ENCODE assay signal across 8 mouse cellular contexts in genomic region chr16:87712986-87713693, GRCm38 (mm10). TPM values are rescaled to one million over a fixed set of nuclear protein-coding genes. Genes with fewer than 3 reads are reported as not detected.
A peak's percentile ranks its signal among the peaks of the same experiment; 100 is the strongest.
DNase-seq lines count a peak whose midpoint lies in the region; ATAC-seq and TF ChIP-seq lines count a peak whose summit lies in the region.

No protein-coding gene starts in this region.

- peak overlapping the region in 1 of 3 experiments; percentile 3 for H3K4me3 ChIP-seq in CH12.LX (replicated peaks in 1 of 3; ENCODE audit: low read depth in 2 of 3, low read length in 2 of 3, poor library complexity in 1 of 3)
- H3K4me3 ChIP-seq in intestine, embryonic 16.5 days (ENCODE audit: low read length): no peak overlapping the region
- H3K4me3 ChIP-seq in lung, postnatal 0 days (ENCODE audit: low read depth, low read length): no peak overlapping the region

- in situ Hi-C loops in CH12.LX (cut with MboI; ENCODE audit: low pct_ligation_motif_present, low pct_unique_long_range_greater_than_20kb, low sequenced_read_pairs): no loop called here

- no peaks in the 10 kb centered on the region for H3K9me3 ChIP-seq in CH12.LX (replicated peaks; ENCODE audit: low read length)
- H3K9me3 ChIP-seq in intestine, embryonic 16.5 days (ENCODE audit: control insufficient read depth, low read length): no peaks in the 10 kb centered on the region
- no peaks in the 10 kb centered on the region for H3K9me3 ChIP-seq in lung, postnatal 0 days (ENCODE audit: low read length)

- peak overlapping the region; percentile 36; the same call in 1 of the 2 replicates for H3K9ac ChIP-seq in CH12.LX (ENCODE audit: insufficient read depth, low read depth)
- no peak overlapping the region for H3K9ac ChIP-seq in intestine, embryonic 16.5 days (ENCODE audit: low read depth, low read length)
- H3K9ac ChIP-seq in lung, postnatal 0 days (replicated peaks; ENCODE audit: low read depth): no peak overlapping the region

- WGBS in intestine, embryonic 16.5 days: 64% methylated on average over 18 of the region's 18 CpGs
- 42% methylated on average over 18 of the region's 18 CpGs for WGBS in lung, postnatal 0 days

- H3K27me3 ChIP-seq in CH12.LX (replicated peaks): no peaks in the 10 kb centered on the region
- H3K27me3 ChIP-seq in intestine, embryonic 16.5 days (replicated peaks; ENCODE audit: control insufficient read depth, insufficient read depth, low read length): no peaks in the 10 kb centered on the region
- no peaks in the 10 kb centered on the region for H3K27me3 ChIP-seq in lung, postnatal 0 days (replicated peaks; ENCODE audit: insufficient read depth, low read length)

- peak overlapping the region; percentile 57 for H3K27ac ChIP-seq in CH12.LX (ENCODE audit: insufficient read depth, low read depth)
- no peak overlapping the region for H3K27ac ChIP-seq in intestine, embryonic 16.5 days (ENCODE audit: low read length)
- H3K27ac ChIP-seq in lung, postnatal 0 days (ENCODE audit: low read length): peak overlapping the region; percentile 54

- TF ChIP-seq CTCF in CH12.LX (conservative IDR thresholded peaks at IDR 0.05 in 1 of 2, IDR thresholded peaks at IDR 0.05 in 1 of 2; ENCODE audit: low read depth in 2 of 2, low read length in 2 of 2): no peak
- no peak for TF ChIP-seq CTCF in lung, postnatal 0 days (IDR thresholded peaks at IDR 0.05)

- dilution Hi-C loops in CH12.LX (cut with MboI; ENCODE audit: extremely low pct_ligation_motif_present, extremely low pct_unique_long_range_greater_than_20kb, low sequenced_read_pairs): no loop called here

- ATAC-seq in intestine, embryonic 16.5 days: peak; percentile 88
- peak; percentile 44 for ATAC-seq in lung, postnatal 0 days
- ATAC-seq in cerebellum, adult (ENCODE audit: insufficient number of reproducible peaks, low FRiP score, low TSS enrichment): no peak

- peak; percentile 43; the same call in 1 of the 2 replicates for TF ChIP-seq POLR2A in CH12.LX (IDR thresholded peaks at IDR 0.05; ENCODE audit: low read depth, low read length)

- peaks cover 33 to 75% of the 10 kb centered on the region in 2 experiments for H3K4me1 ChIP-seq in CH12.LX (ENCODE audit: control insufficient read depth in 1 of 2, insufficient read depth in 2 of 2)
- peaks cover 23% of the 10 kb centered on the region for H3K4me1 ChIP-seq in intestine, embryonic 16.5 days (ENCODE audit: control insufficient read depth, insufficient read depth, low read length)
- peaks cover 40% of the 10 kb centered on the region for H3K4me1 ChIP-seq in lung, postnatal 0 days (ENCODE audit: insufficient read depth, low read depth, low read length)

- H3K79me2 ChIP-seq in CH12.LX (replicated peaks; ENCODE audit: control insufficient read depth, extremely low read depth, insufficient read depth, poor library complexity, severe bottlenecking): peaks cover 69% of the 10 kb centered on the region

- no peak; the same call in 1 of the 2 replicates for TF ChIP-seq RAD21 in CH12.LX (IDR thresholded peaks at IDR 0.05; ENCODE audit: low read depth, low read length)

- TF ChIP-seq EP300 in CH12.LX (IDR thresholded peaks at IDR 0.05; ENCODE audit: low read length): peak; percentile 83
- TF ChIP-seq EP300 in lung, postnatal 0 days (IDR thresholded peaks at IDR 0.05): no peak

- H3K4me2 ChIP-seq in CH12.LX (ENCODE audit: insufficient read depth, low read depth, poor library complexity, severe bottlenecking): peak overlapping the region; percentile 70
- no peak overlapping the region for H3K4me2 ChIP-seq in intestine, embryonic 16.5 days (ENCODE audit: low read depth, low read length)
- H3K4me2 ChIP-seq in lung, postnatal 0 days (replicated peaks; ENCODE audit: low read depth, low read length): peak overlapping the region; percentile 28; the same call in 1 of the 2 replicates

- peak; percentile 85 for DNase-seq in CH12.LX (ENCODE audit: extremely low read depth)
- peak; percentile 75 for DNase-seq in ZHBTc4 (ENCODE audit: low read depth, low spot score)
- DNase-seq in lung, postnatal 0 days (ENCODE audit: low spot score): peak; percentile 81
- peak; percentile 41 to 45 for DNase-seq in thymus, postnatal 10 days (ENCODE audit: low spot score in 2 of 2)
- no peak for DNase-seq in left cerebral cortex, adult 18-20 months (ENCODE audit: low spot score in 2 of 2)
- no peak for DNase-seq in layer of hippocampus, adult 9-10 months (ENCODE audit: low spot score)

- peaks cover 19 to 46% of the 10 kb centered on the region in 2 experiments for H3K36me3 ChIP-seq in CH12.LX (replicated peaks in 1 of 2; ENCODE audit: control insufficient read depth in 1 of 2, insufficient read depth in 1 of 2, low read length in 1 of 2)
- no peaks in the 10 kb centered on the region; the same call in 1 of the 2 replicates for H3K36me3 ChIP-seq in intestine, embryonic 16.5 days (ENCODE audit: control insufficient read depth, insufficient read depth, low read length)
- no peaks in the 10 kb centered on the region for H3K36me3 ChIP-seq in lung, postnatal 0 days (ENCODE audit: insufficient read depth, low read length)

TF ChIP-seq in CH12.LX, 34 proteins besides CTCF, POLR2A, EP300 and RAD21:
- TF ChIP-seq ETS1 (conservative IDR thresholded peaks at IDR 0.05; ENCODE audit: low read depth, low read length) (peak; percentile 97), MXI1 (IDR thresholded peaks at IDR 0.05; ENCODE audit: low read depth, low read length) (peak; percentile 90), PAX5 (IDR thresholded peaks at IDR 0.05; ENCODE audit: low read length) (no peak), E2F4 (IDR thresholded peaks at IDR 0.05; ENCODE audit: insufficient replicate concordance, low read depth, low read length) (no peak), SIN3A (IDR thresholded peaks at IDR 0.05; ENCODE audit: low read length) (peak; percentile 96), NELFE (IDR thresholded peaks at IDR 0.05; ENCODE audit: low read depth, low read length) (no peak; the same call in 1 of the 2 replicates), KAT2A (IDR thresholded peaks at IDR 0.05; ENCODE audit: insufficient replicate concordance, low read length) (no peak), BHLHE40 (IDR thresholded peaks at IDR 0.05; ENCODE audit: low read depth, low read length) (peak; percentile 94), POLR2AphosphoS2 (IDR thresholded peaks at IDR 0.05; ENCODE audit: low read depth, low read length) (no peak), SMC3 (IDR thresholded peaks at IDR 0.05; ENCODE audit: low read depth, low read length) (peak; percentile 23; the same call in 1 of the 2 replicates), HCFC1 (IDR thresholded peaks at IDR 0.05; ENCODE audit: low read depth, low read length) (0 out of 2 replicates have a peak, but pooled peaks have one; percentile 20), UBTF (IDR thresholded peaks at IDR 0.05; ENCODE audit: low read depth, low read length) (no peak), USF1 (IDR thresholded peaks at IDR 0.05; ENCODE audit: low read depth, low read length) (no peak), MAFK (IDR thresholded peaks at IDR 0.05; ENCODE audit: insufficient replicate concordance, low read length) (peak; percentile 98), CHD1 (IDR thresholded peaks at IDR 0.05; ENCODE audit: low read depth, low read length) (no peak), RCOR1 (conservative IDR thresholded peaks at IDR 0.05; ENCODE audit: low read depth, low read length) (0 out of 2 replicates have a peak, but pooled peaks have one; percentile 41), JUND (conservative IDR thresholded peaks at IDR 0.05; ENCODE audit: low read depth, low read length) (peak; percentile 69), ZKSCAN1 (IDR thresholded peaks at IDR 0.05; ENCODE audit: borderline replicate concordance, low read depth, low read length) (no peak), IRF4 (IDR thresholded peaks at IDR 0.05; ENCODE audit: low read depth, low read length) (peak; percentile 85), MAX (IDR thresholded peaks at IDR 0.05; ENCODE audit: low read length) (peak; percentile 76), ZNF384 (IDR thresholded peaks at IDR 0.05; ENCODE audit: low read depth, low read length) (0 out of 2 replicates have a peak, but pooled peaks have one; percentile 15), JUN (IDR thresholded peaks at IDR 0.05; ENCODE audit: insufficient read depth, low read depth, low read length) (peak; percentile 69), NRF1 (IDR thresholded peaks at IDR 0.05; ENCODE audit: low read depth, low read length) (no peak), TBP (conservative IDR thresholded peaks at IDR 0.05; ENCODE audit: low read depth, low read length) (no peak), USF2 (conservative IDR thresholded peaks at IDR 0.05; ENCODE audit: low read depth, low read length) (0 out of 2 replicates have a peak, but pooled peaks have one; percentile 3), ZC3H11A (IDR thresholded peaks at IDR 0.05; ENCODE audit: low read depth, low read length) (no peak), ELF1 (IDR thresholded peaks at IDR 0.05; ENCODE audit: low read depth, low read length) (0 out of 2 replicates have a peak, but pooled peaks have one; percentile 54), MAZ (IDR thresholded peaks at IDR 0.05; ENCODE audit: low read depth, low read length) (0 out of 2 replicates have a peak, but pooled peaks have one; percentile 27), MEF2A (IDR thresholded peaks at IDR 0.05; ENCODE audit: borderline replicate concordance, low read depth, low read length) (peak; percentile 53; the same call in 1 of the 2 replicates), GABPA (IDR thresholded peaks at IDR 0.05; ENCODE audit: insufficient replicate concordance, low read depth, low read length) (no peak), MYC (IDR thresholded peaks at IDR 0.05; ENCODE audit: low read depth, low read length) (peak; percentile 83; the same call in 1 of the 2 replicates), ZMIZ1 (IDR thresholded peaks at IDR 0.05; ENCODE audit: low read depth, low read length) (no peak), CHD2 (IDR thresholded peaks at IDR 0.05; ENCODE audit: low read length) (no peak), TCF12 (IDR thresholded peaks at IDR 0.05; ENCODE audit: low read depth, low read length) (peak; percentile 45; the same call in 1 of the 2 replicates)

RNA-seq across cellular contexts. Expression of gene Bach1, which starts 14.4 kb away (rescaled TPM):
- total RNA-seq in CH12.LX (2012; rRNA removed): 11.2 and 13.4 TPM in 2 replicates
- 10.4 and 11.4 TPM in 2 replicates for total RNA-seq in CH12.LX (2014; rRNA removed)
- 19.9 and 20.9 TPM in 2 replicates for polyA plus RNA-seq in CH12.LX (2012; ENCODE audit: insufficient read length, low read depth)
- 16.6 and 18.2 TPM in 2 replicates for polyA plus RNA-seq in intestine, embryonic 16.5 days (2015; fragmentation: Nextera tagmentation; extraction: Ambion mirVana)
- 13.1 and 13.7 TPM in 2 replicates for polyA plus RNA-seq in lung, postnatal 0 days (2015; fragmentation: Nextera tagmentation; extraction: Ambion mirVana)
- total RNA-seq in left cerebral cortex, adult 18-20 months (2021): 10 to 100 TPM; 10.9 to 12.6 TPM

Comparison
In these comparisons a context has a peak if more than half of its experiments do, and no peak if none do; other contexts are left out.
1. DNase-seq: peak in CH12.LX (single experiment), ZHBTc4 (single experiment), lung, postnatal 0 days (single experiment) and thymus, postnatal 10 days (2 of 2); none in left cerebral cortex, adult 18-20 months (0 of 2) and layer of hippocampus, adult 9-10 months (single experiment).